Mouse (Mus musculus) lung, adult 18-20 months (tissue): Measurements from ENCODE around the gene Vmn2r68.

Source experiments
- DNase-seq, 2 experiments: peaks; one replicate each; pipeline ENCODE4 v3.0.0; 2022; ENCODE audit warnings: mixed read lengths in 2 of 2

Vmn2r68 gene

DNA sequence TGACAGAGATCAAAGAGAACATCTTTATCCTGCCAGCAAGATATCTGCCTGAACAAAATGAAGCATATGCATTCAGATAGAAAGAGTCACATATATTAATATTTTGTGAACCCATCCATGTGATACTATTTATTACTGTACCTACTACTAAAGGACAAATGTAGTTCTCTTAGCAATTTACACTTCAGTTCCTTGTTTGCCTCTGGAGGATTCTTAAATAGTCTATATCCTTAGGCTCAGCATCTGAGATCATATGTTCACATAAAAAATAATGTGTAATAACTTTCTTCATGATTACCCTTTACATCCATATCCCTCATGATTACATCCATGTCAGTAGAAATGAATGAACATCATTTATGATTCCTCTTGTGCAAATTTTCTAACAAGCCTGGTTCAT is at the start of gene Vmn2r68:
TSS of gene Vmn2r68 (minus strand) at position 101 of the 400 bp plus-strand sequence.
- no peak for DNase-seq
